Mouse (Mus musculus) heart, postnatal 0 days (tissue): Measurements from ENCODE around the gene Tti1. TPM values are rescaled to one million over a fixed set of nuclear protein-coding genes. Genes with fewer than 3 reads are reported as not detected.

Source experiments
- ATAC-seq: fragments of 200-750 bp; cut with Nextera tagmentation; 2 replicates; pipeline ENCODE4 v1.8.0; 2017; ENCODE audit warnings: low read depth, moderate number of reproducible peaks, moderate library complexity; ENCODE audit not compliant: insufficient read depth
- DNase-seq: peaks from one replicate; pipeline ENCODE4 v3.0.0-alpha.2; 2016; ENCODE audit warnings: low spot score
- H3K27ac ChIP-seq: fragments of 300-500 bp; sonication (generic); 2 replicates; pipeline ENCODE4 v1.5.1; 2014; ENCODE audit warnings: low read depth, mild to moderate bottlenecking
- H3K27me3 ChIP-seq: fragments of 300-500 bp; sonication (generic); 2 replicates; pipeline ENCODE4 v1.6.1; 2014; ENCODE audit warnings: low read length, mixed read lengths; ENCODE audit not compliant: control insufficient read depth, insufficient read depth
- H3K36me3 ChIP-seq: fragments of 300-500 bp; sonication (generic); replicated peaks from 2 replicates; pipeline ENCODE4 v1.6.1; 2014; ENCODE audit warnings: low read length, mixed read lengths; ENCODE audit not compliant: control insufficient read depth, insufficient read depth
- H3K4me1 ChIP-seq: fragments of 300-500 bp; sonication (generic); 2 replicates; pipeline ENCODE4 v1.6.1; 2014; ENCODE audit warnings: antibody characterized with exemption; ENCODE audit not compliant: control insufficient read depth, insufficient read depth
- H3K4me2 ChIP-seq: fragments of 300-500 bp; sonication (generic); 2 replicates; pipeline ENCODE4 v1.6.1; 2014; ENCODE audit warnings: low read depth, mild to moderate bottlenecking, low read length, moderate library complexity
- H3K4me3 ChIP-seq: fragments of 300-500 bp; sonication (generic); 2 replicates; pipeline ENCODE4 v1.5.1; 2014; ENCODE audit warnings: low read depth, low read length
- H3K9ac ChIP-seq: fragments of 300-500 bp; sonication (generic); replicated peaks from 2 replicates; pipeline ENCODE4 v1.6.1; 2014; ENCODE audit warnings: low read depth, low read length, mixed read lengths
- H3K9me3 ChIP-seq: fragments of 300-500 bp; sonication (generic); replicated peaks from 2 replicates; pipeline ENCODE4 v1.6.1; 2016; ENCODE audit warnings: low read length; ENCODE audit not compliant: control insufficient read depth
- CTCF ChIP-seq: IDR thresholded peaks from 2 replicates; pipeline ENCODE4 v1.5.1; 2016; ENCODE audit warnings: antibody characterized with exemption, control low read depth, low read depth
- EP300 ChIP-seq: IDR thresholded peaks from 2 replicates; pipeline ENCODE4 v1.6.1; 2016; ENCODE audit warnings: antibody characterized with exemption, low read depth
- WGBS: fragments of 180-500 bp; shearing (Covaris S2); extraction: QIAGEN DNeasy Blood & Tissue Kit; methylation state at CpG from one replicate; pipeline ENCODE4 v1.1.7; 2014; 5-methylcytosine and 5-hydroxymethylcytosine counted together
- polyA plus RNA-seq: library from polyadenylated mRNA; unstranded; fragments of >200 nt; fragmentation: Nextera tagmentation; extraction: Ambion mirVana; gene quantifications from 2 replicates; pipeline ENCODE4 v1.2.1, GENCODE M21; 2015
- total RNA-seq: library from RNA; depleted of rRNA; stranded (reverse); fragments of >200 nt; gene quantifications from 2 replicates; pipeline ENCODE4 v1.2.3, GENCODE M21; 2014; ENCODE audit warnings: low replicate concordance

Gene Tti1
- total and polyA plus RNA-seq, 2 experiments from 2014 or later, result 13.2 to 23.2 TPM

- Histone ChIP-seq H3K9me3 (no peaks in the 10 kb centered on the region), H3K36me3 (peaks cover 38% of the 10 kb centered on the region), H3K4me1 (peaks cover 9% of the 10 kb centered on the region; the same call in 1 of the 2 replicates), H3K27me3 (no peaks in the 10 kb centered on the region), H3K9ac (no peak overlapping the region), H3K27ac (no peak overlapping the region), H3K4me2 (no peak overlapping the region), H3K4me3 (no peak overlapping the region)
- peak; percentile 36 for DNase-seq
- peak; percentile 49; the same call in 1 of the 2 replicates for ATAC-seq
- 43% methylated on average over 6 of the region's 6 CpGs for WGBS
- TF ChIP-seq CTCF (no peak), EP300 (no peak)
Measured at GRCm38 (mm10) chr2:158004620-158005019, 23.6 kb downstream of the Tti1 start.

GRCm38 (mm10) chr2:157998817-157999216, 29.4 kb downstream of the Tti1 start:
- no peak for TF ChIP-seq CTCF
- no peak for TF ChIP-seq EP300
- Histone ChIP-seq H3K9me3 (no peaks in the 10 kb centered on the region), H3K4me3 (no peak overlapping the region), H3K36me3 (peaks cover 41% of the 10 kb centered on the region), H3K9ac (no peak overlapping the region), H3K4me1 (no peaks in the 10 kb centered on the region), H3K27me3 (no peaks in the 10 kb centered on the region), H3K4me2 (no peak overlapping the region), H3K27ac (no peak overlapping the region)
- WGBS, result 30% methylated on average over 3 of the region's 3 CpGs
- DNase-seq (peak; percentile 21), ATAC-seq (no peak)

GRCm38 (mm10) chr2:157992501-157992900, 35.7 kb downstream of the Tti1 start:
- Histone ChIP-seq H3K27ac (no peak overlapping the region), H3K4me3 (no peak overlapping the region), H3K27me3 (no peaks in the 10 kb centered on the region), H3K4me1 (no peaks in the 10 kb centered on the region), H3K36me3 (peaks cover 65% of the 10 kb centered on the region), H3K9me3 (no peaks in the 10 kb centered on the region), H3K4me2 (no peak overlapping the region), H3K9ac (no peak overlapping the region)
- no peak for DNase-seq
- TF ChIP-seq EP300 (no peak), CTCF (no peak)
- WGBS, result 91% methylated on average over 4 of the region's 4 CpGs
- ATAC-seq, result no peak

- Histone ChIP-seq H3K4me3 (no peak overlapping the region), H3K9me3 (no peaks in the 10 kb centered on the region), H3K4me1 (no peaks in the 10 kb centered on the region), H3K36me3 (peaks cover 58% of the 10 kb centered on the region), H3K27ac (no peak overlapping the region), H3K4me2 (no peak overlapping the region), H3K27me3 (no peaks in the 10 kb centered on the region), H3K9ac (no peak overlapping the region)
- DNase-seq, result no peak
- 71% methylated on average over 6 of the region's 6 CpGs for WGBS
- TF ChIP-seq EP300, result no peak
- no peak for TF ChIP-seq CTCF
- ATAC-seq, result no peak
Measured at GRCm38 (mm10) chr2:157991026-157991425, 37.2 kb downstream of the Tti1 start.

GRCm38 (mm10) chr2:157989946-157990345, 38.3 kb downstream of the Tti1 start:
- TF ChIP-seq CTCF, result peak; percentile 61
- no peak for TF ChIP-seq EP300
- H3K4me2 ChIP-seq, result no peak overlapping the region
- H3K27me3 ChIP-seq, result no peaks in the 10 kb centered on the region
- H3K36me3 ChIP-seq, result peaks cover 47% of the 10 kb centered on the region
- DNase-seq (no peak), ATAC-seq (no peak)
- no peaks in the 10 kb centered on the region; the same call in 1 of the 2 replicates for H3K4me1 ChIP-seq
- no peak overlapping the region for H3K9ac ChIP-seq
- 97% methylated on average over 2 of the region's 2 CpGs for WGBS
- H3K27ac ChIP-seq, result no peak overlapping the region
- no peak overlapping the region for H3K4me3 ChIP-seq
- no peaks in the 10 kb centered on the region for H3K9me3 ChIP-seq
